Mouse (Mus musculus) midbrain, embryonic 15.5 days (tissue): ENCODE measurements at regions not wholly inside any gene's neighbourhood (a gene's known extent, or its start where the extent isn't known, plus 50 kb on each side); places are given as distances from the start of the nearest gene placed in this dataset.

Experiments
- ATAC-seq: fragments of 200-750 bp; cut with Nextera tagmentation; replicated peaks from 2 replicates; pipeline ENCODE4 v1.8.0; 2017; ENCODE audit warnings: moderate TSS enrichment
- H3K27ac ChIP-seq: fragments of 300-500 bp; sonication (generic); 2 replicates; pipeline ENCODE4 v1.5.1; 2015; ENCODE audit warnings: mild to moderate bottlenecking, inconsistent platforms
- H3K27me3 ChIP-seq: fragments of 300-500 bp; sonication (generic); replicated peaks from 2 replicates; pipeline ENCODE4 v1.6.1; 2015; ENCODE audit warnings: inconsistent platforms
- H3K36me3 ChIP-seq: fragments of 300-500 bp; sonication (generic); replicated peaks from 2 replicates; pipeline ENCODE4 v1.6.1; 2015; ENCODE audit warnings: inconsistent platforms
- H3K4me1 ChIP-seq: fragments of 300-500 bp; sonication (generic); 2 replicates; pipeline ENCODE4 v1.6.1; 2015; ENCODE audit warnings: inconsistent platforms
- H3K4me2 ChIP-seq: fragments of 300-500 bp; sonication (generic); 2 replicates; pipeline ENCODE4 v1.6.1; 2015; ENCODE audit warnings: inconsistent platforms, mild to moderate bottlenecking, moderate library complexity
- H3K4me3 ChIP-seq: fragments of 300-500 bp; sonication (generic); 2 replicates; pipeline ENCODE4 v1.5.1; 2015; ENCODE audit warnings: mild to moderate bottlenecking, inconsistent platforms
- H3K9ac ChIP-seq: fragments of 300-500 bp; sonication (generic); 2 replicates; pipeline ENCODE4 v1.6.1; 2015; ENCODE audit warnings: mild to moderate bottlenecking, inconsistent platforms
- H3K9me3 ChIP-seq: fragments of 300-500 bp; sonication (generic); 2 replicates; pipeline ENCODE4 v1.6.1; 2016; ENCODE audit warnings: inconsistent platforms
- WGBS: fragments of 180-500 bp; shearing (Covaris S2); methylation state at CpG from one replicate; pipeline ENCODE4 v1.1.7; 2015; ENCODE audit warnings: mixed read lengths; 5-methylcytosine and 5-hydroxymethylcytosine counted together

- Histone ChIP-seq H3K4me2 (no peak overlapping the region), H3K4me1 (no peaks in the 10 kb centered on the region), H3K27me3 (no peaks in the 10 kb centered on the region), H3K36me3 (no peaks in the 10 kb centered on the region), H3K27ac (no peak overlapping the region), H3K9ac (no peak overlapping the region), H3K9me3 (no peaks in the 10 kb centered on the region), H3K4me3 (no peak overlapping the region)
- no peak for ATAC-seq
- WGBS = 88% methylated on average over 3 of the region's 3 CpGs
Observed at GRCm38 (mm10) chr7:58093523-58093922, 562.4 kb upstream of the Atp10a start.

GRCm38 (mm10) chr7:58078825-58079224, 569.0 kb upstream of the Gabra5 start:
- Histone ChIP-seq H3K9me3 (no peaks in the 10 kb centered on the region), H3K9ac (no peak overlapping the region), H3K4me3 (no peak overlapping the region), H3K27ac (no peak overlapping the region), H3K27me3 (no peaks in the 10 kb centered on the region), H3K4me2 (no peak overlapping the region), H3K4me1 (no peaks in the 10 kb centered on the region), H3K36me3 (no peaks in the 10 kb centered on the region)
- WGBS = 73% methylated on average over 2 of the region's 2 CpGs
- peak; percentile 81; the same call in 1 of the 2 replicates for ATAC-seq

- no peak overlapping the region for H3K27ac ChIP-seq
- no peak overlapping the region for H3K4me2 ChIP-seq
- no peak for ATAC-seq
- H3K4me1 ChIP-seq = no peaks in the 10 kb centered on the region
- no peak overlapping the region for H3K9ac ChIP-seq
- no peaks in the 10 kb centered on the region for H3K27me3 ChIP-seq
- no peaks in the 10 kb centered on the region for H3K36me3 ChIP-seq
- no peak overlapping the region for H3K4me3 ChIP-seq
- whole genome bisulfite sequencing = 76% methylated on average over 1 of the region's 1 CpGs
- no peaks in the 10 kb centered on the region for H3K9me3 ChIP-seq
Observed at GRCm38 (mm10) chr7:58032975-58033374, 523.1 kb upstream of the Gabra5 start.

- H3K4me1 ChIP-seq = no peaks in the 10 kb centered on the region
- no peak overlapping the region for H3K27ac ChIP-seq
- no peak overlapping the region for H3K9ac ChIP-seq
- H3K9me3 ChIP-seq = no peaks in the 10 kb centered on the region
- no peaks in the 10 kb centered on the region for H3K27me3 ChIP-seq
- H3K4me2 ChIP-seq = no peak overlapping the region
- ATAC-seq = no peak
- no peaks in the 10 kb centered on the region for H3K36me3 ChIP-seq
- H3K4me3 ChIP-seq = no peak overlapping the region
- 94% methylated on average over 1 of the region's 1 CpGs for WGBS
Observed at GRCm38 (mm10) chr7:58032111-58032510, 522.3 kb upstream of the Gabra5 start.

- no peak for ATAC-seq
Observed at GRCm38 (mm10) chr7:57992406-57993223, 482.8 kb upstream of the Gabra5 start.

GRCm38 (mm10) chr7:57983192-57983591, 473.3 kb upstream of the Gabra5 start:
- Histone ChIP-seq H3K9me3 (no peaks in the 10 kb centered on the region), H3K27ac (no peak overlapping the region), H3K4me2 (no peak overlapping the region), H3K4me1 (no peaks in the 10 kb centered on the region), H3K36me3 (no peaks in the 10 kb centered on the region), H3K4me3 (no peak overlapping the region), H3K27me3 (no peaks in the 10 kb centered on the region), H3K9ac (no peak overlapping the region)
- no peak for ATAC-seq

More at GRCm38 (mm10) chr7:57992406-57993223, 482.8 kb upstream of the Gabra5 start:
- Histone ChIP-seq H3K4me2 (no peak overlapping the region), H3K36me3 (no peaks in the 10 kb centered on the region), H3K9me3 (no peaks in the 10 kb centered on the region), H3K9ac (no peak overlapping the region), H3K4me1 (no peaks in the 10 kb centered on the region), H3K27me3 (no peaks in the 10 kb centered on the region), H3K27ac (no peak overlapping the region), H3K4me3 (no peak overlapping the region)
- 72% methylated on average over 11 of the region's 11 CpGs for WGBS

- ATAC-seq = no peak
- no peaks in the 10 kb centered on the region for H3K27me3 ChIP-seq
- H3K36me3 ChIP-seq = no peaks in the 10 kb centered on the region
- H3K9me3 ChIP-seq = no peaks in the 10 kb centered on the region
- no peak overlapping the region for H3K27ac ChIP-seq
- H3K4me2 ChIP-seq = no peak overlapping the region
- no peak overlapping the region for H3K9ac ChIP-seq
- no peaks in the 10 kb centered on the region for H3K4me1 ChIP-seq
- H3K4me3 ChIP-seq = no peak overlapping the region
Observed at GRCm38 (mm10) chr7:57966216-57966615, 456.4 kb upstream of the Gabra5 start.

GRCm38 (mm10) chr7:57958871-57959270, 449.0 kb upstream of the Gabra5 start:
- no peak overlapping the region for H3K4me2 ChIP-seq
- no peaks in the 10 kb centered on the region for H3K9me3 ChIP-seq
- H3K36me3 ChIP-seq = no peaks in the 10 kb centered on the region
- H3K27me3 ChIP-seq = no peaks in the 10 kb centered on the region
- ATAC-seq = no peak
- H3K9ac ChIP-seq = no peak overlapping the region
- H3K27ac ChIP-seq = no peak overlapping the region
- H3K4me1 ChIP-seq = no peaks in the 10 kb centered on the region
- H3K4me3 ChIP-seq = no peak overlapping the region
